Mouse (Mus musculus): ENCODE data around the gene Vmn1r58. TPM values are rescaled to one million over a fixed set of nuclear protein-coding genes. Genes with fewer than 3 reads are reported as not detected.

Gene Vmn1r58
- total and polyA plus RNA-seq, 3 experiments = not detected

DNA sequence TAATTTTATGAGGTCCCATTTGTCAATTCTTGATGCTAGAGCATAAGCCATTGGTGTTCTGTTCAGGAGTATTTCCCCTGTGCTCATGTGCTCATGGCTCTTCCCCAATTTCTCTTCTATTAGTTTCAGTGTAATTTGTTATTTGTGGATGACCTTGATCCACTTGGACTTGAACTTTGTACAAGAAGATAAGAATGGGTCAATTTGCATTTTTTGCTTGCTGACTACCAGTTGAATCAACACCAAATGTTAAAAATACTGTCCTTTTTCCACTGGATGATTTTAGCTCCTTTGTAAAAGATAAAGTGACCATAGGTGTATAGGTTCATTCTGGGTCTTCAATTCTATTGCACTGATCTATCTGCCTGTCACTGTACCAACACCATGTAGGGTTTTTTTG is 35.4 kb upstream of the Vmn1r58 start:
- Histone ChIP-seq H3K27me3 (ENCODE audit: control insufficient read depth in 1 of 2, insufficient read depth in 2 of 2, low read length in 2 of 2) (no peaks in the 10 kb centered on the region), H3K36me3 (ENCODE audit: control insufficient read depth in 1 of 2, insufficient read depth in 2 of 2, low read length in 2 of 2) (no peaks in the 10 kb centered on the region), H3K9ac (ENCODE audit: control insufficient read depth, low read depth, low read length, poor library complexity, severe bottlenecking) (no peak overlapping the region), H3K4me1 (ENCODE audit: control insufficient read depth in 1 of 2, insufficient read depth in 2 of 2, low read length in 2 of 2) (no peaks in the 10 kb centered on the region), H3K9me3 (replicated peaks; ENCODE audit: insufficient read depth, low read length) (no peaks in the 10 kb centered on the region), H3K4me3 (ENCODE audit: control insufficient read depth in 1 of 2, insufficient read depth in 1 of 2, low read depth in 2 of 2, low read length in 2 of 2) (no peak overlapping the region), H3K27ac (ENCODE audit: control insufficient read depth, low read depth, low read length) (no peak overlapping the region), H3K79me2 (ENCODE audit: control insufficient read depth, insufficient read depth, low read length, poor library complexity) (no peaks in the 10 kb centered on the region)
- no peak for TF ChIP-seq MYC (IDR thresholded peaks at IDR 0.05; ENCODE audit: low read depth, low read length)
- no peak for TF ChIP-seq CHD1 (IDR thresholded peaks at IDR 0.05; ENCODE audit: low read depth, low read length)
- no peak for TF ChIP-seq MAX (IDR thresholded peaks at IDR 0.05; ENCODE audit: low read length)
- TF ChIP-seq RAD21 (IDR thresholded peaks at IDR 0.05; ENCODE audit: low read depth, low read length) = no peak
- TF ChIP-seq GABPA (IDR thresholded peaks at IDR 0.05; ENCODE audit: low read depth, low read length) = no peak
- no peak for TF ChIP-seq GATA1 (IDR thresholded peaks at IDR 0.05; ENCODE audit: low read depth, low read length)
- TF ChIP-seq EP300 (IDR thresholded peaks at IDR 0.05; ENCODE audit: low read depth in 1 of 2, low read length in 2 of 2) = no peak
- DNase-seq (ENCODE audit: low read depth, low spot score) = no peak

DNA sequence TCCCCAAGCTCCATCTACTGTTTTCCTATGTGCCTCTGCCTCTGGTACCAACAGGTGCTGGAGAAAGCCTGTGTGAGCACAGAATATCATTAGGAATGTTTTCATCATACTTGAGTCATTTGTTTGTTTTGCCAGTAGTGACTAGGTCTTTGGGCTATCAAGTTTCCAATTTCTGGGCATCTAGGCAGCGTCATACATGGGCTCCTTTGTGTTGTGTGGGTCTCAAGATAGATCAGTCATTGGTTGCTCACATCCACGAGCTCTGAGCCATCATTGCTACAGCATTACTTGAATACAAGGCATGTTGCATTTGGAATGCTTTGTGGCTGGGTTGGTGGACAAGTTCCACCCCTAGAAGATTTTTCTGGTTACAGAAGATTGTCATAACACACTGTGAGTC is 7.0 kb downstream of the Vmn1r58 start:
- Histone ChIP-seq H3K4me1 (ENCODE audit: control insufficient read depth in 1 of 2, insufficient read depth in 2 of 2, low read length in 2 of 2) (no peaks in the 10 kb centered on the region), H3K9me3 (replicated peaks; ENCODE audit: insufficient read depth, low read length) (no peaks in the 10 kb centered on the region), H3K36me3 (ENCODE audit: control insufficient read depth in 1 of 2, insufficient read depth in 2 of 2, low read length in 2 of 2) (no peaks in the 10 kb centered on the region), H3K27me3 (ENCODE audit: control insufficient read depth in 1 of 2, insufficient read depth in 2 of 2, low read length in 2 of 2) (no peaks in the 10 kb centered on the region), H3K79me2 (ENCODE audit: control insufficient read depth, insufficient read depth, low read length, poor library complexity) (no peaks in the 10 kb centered on the region), H3K4me3 (ENCODE audit: control insufficient read depth in 1 of 2, insufficient read depth in 1 of 2, low read depth in 2 of 2, low read length in 2 of 2) (no peak overlapping the region), H3K27ac (ENCODE audit: control insufficient read depth, low read depth, low read length) (no peak overlapping the region), H3K9ac (ENCODE audit: control insufficient read depth, low read depth, low read length, poor library complexity, severe bottlenecking) (no peak overlapping the region)
- no peak for DNase-seq (ENCODE audit: low read depth, low spot score)
- TF ChIP-seq SIN3A (IDR thresholded peaks at IDR 0.05; ENCODE audit: low read length) (no peak), POLR2AphosphoS2 (IDR thresholded peaks at IDR 0.05; ENCODE audit: low read length) (no peak), MAFK (IDR thresholded peaks at IDR 0.05; ENCODE audit: borderline replicate concordance, low read depth, low read length) (no peak), POLR2AphosphoS5 (IDR thresholded peaks at IDR 0.05; ENCODE audit: borderline replicate concordance, low read depth, low read length) (no peak), ZNF384 (IDR thresholded peaks at IDR 0.05; ENCODE audit: low read depth, low read length) (no peak), MAZ (IDR thresholded peaks at IDR 0.05; ENCODE audit: low read depth, low read length) (no peak), MYC (IDR thresholded peaks at IDR 0.05; ENCODE audit: low read depth, low read length) (no peak), ETS1 (IDR thresholded peaks at IDR 0.05; ENCODE audit: low read depth, low read length) (no peak), TAL1 (IDR thresholded peaks at IDR 0.05; ENCODE audit: low read length) (no peak)

DNA sequence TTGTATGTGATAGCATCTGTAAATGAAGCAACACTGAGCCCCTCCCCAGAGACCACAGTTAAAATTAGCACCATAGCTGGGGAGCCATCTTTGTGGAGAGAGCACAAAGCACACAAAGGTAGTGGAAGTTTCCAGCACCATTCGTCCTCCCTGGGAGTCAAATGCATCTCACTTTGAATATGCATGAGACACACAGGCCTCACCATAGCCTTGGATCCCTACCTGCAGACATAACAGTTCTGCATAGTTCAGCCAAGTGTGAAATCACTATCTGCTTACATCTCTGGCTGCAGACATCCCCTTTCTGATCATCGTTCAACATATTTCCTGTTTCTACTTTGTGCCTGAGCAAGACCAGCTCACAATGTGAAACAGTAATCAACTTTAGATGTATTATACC is 46.5 kb downstream of the Vmn1r58 start:
- H3K36me3 ChIP-seq (ENCODE audit: control insufficient read depth in 1 of 2, insufficient read depth in 2 of 2, low read length in 2 of 2) = no peaks in the 10 kb centered on the region
- no peak for DNase-seq (ENCODE audit: low read depth, low spot score)
- H3K27me3 ChIP-seq (ENCODE audit: control insufficient read depth in 1 of 2, insufficient read depth in 2 of 2, low read length in 2 of 2) = no peaks in the 10 kb centered on the region
- H3K27ac ChIP-seq (ENCODE audit: control insufficient read depth, low read depth, low read length) = no peak overlapping the region
- no peaks in the 10 kb centered on the region for H3K4me1 ChIP-seq (ENCODE audit: control insufficient read depth in 1 of 2, insufficient read depth in 2 of 2, low read length in 2 of 2)
- no peak overlapping the region for H3K9ac ChIP-seq (ENCODE audit: control insufficient read depth, low read depth, low read length, poor library complexity, severe bottlenecking)
- no peak overlapping the region for H3K4me3 ChIP-seq (ENCODE audit: control insufficient read depth in 1 of 2, insufficient read depth in 1 of 2, low read depth in 2 of 2, low read length in 2 of 2)
- H3K9me3 ChIP-seq (replicated peaks; ENCODE audit: insufficient read depth, low read length) = no peaks in the 10 kb centered on the region
- H3K79me2 ChIP-seq (ENCODE audit: control insufficient read depth, insufficient read depth, low read length, poor library complexity) = no peaks in the 10 kb centered on the region
- TF ChIP-seq ELF1 (IDR thresholded peaks at IDR 0.05; ENCODE audit: low read depth, low read length) (no peak), USF2 (IDR thresholded peaks at IDR 0.05; ENCODE audit: borderline replicate concordance in 1 of 2, insufficient read depth in 1 of 2, low read depth in 1 of 2, low read length in 2 of 2) (no peak), POLR2A (IDR thresholded peaks at IDR 0.05; ENCODE audit: control insufficient read depth in 1 of 2, insufficient read depth in 1 of 2, low read depth in 1 of 2, low read length in 2 of 2, poor library complexity in 1 of 2) (no peak), NELFE (IDR thresholded peaks at IDR 0.05; ENCODE audit: low read depth, low read length) (no peak), UBTF (IDR thresholded peaks at IDR 0.05; ENCODE audit: borderline replicate concordance, insufficient read depth, low read depth, low read length) (no peak), BHLHE40 (IDR thresholded peaks at IDR 0.05; ENCODE audit: borderline replicate concordance, low read depth, low read length) (no peak), MAFK (IDR thresholded peaks at IDR 0.05; ENCODE audit: borderline replicate concordance, low read depth, low read length) (no peak), RAD21 (IDR thresholded peaks at IDR 0.05; ENCODE audit: low read depth, low read length) (no peak), JUND (IDR thresholded peaks at IDR 0.05; ENCODE audit: low read depth, low read length) (no peak), E2F4 (IDR thresholded peaks at IDR 0.05; ENCODE audit: borderline replicate concordance, low read depth, low read length) (no peak), MAX (IDR thresholded peaks at IDR 0.05; ENCODE audit: low read length) (no peak), ZNF384 (IDR thresholded peaks at IDR 0.05; ENCODE audit: low read depth, low read length) (no peak), USF1 (IDR thresholded peaks at IDR 0.05; ENCODE audit: low read depth, low read length) (no peak), MAZ (IDR thresholded peaks at IDR 0.05; ENCODE audit: low read depth, low read length) (no peak), SIN3A (IDR thresholded peaks at IDR 0.05; ENCODE audit: low read length) (no peak), MYB (IDR thresholded peaks at IDR 0.05; ENCODE audit: low read depth, low read length) (no peak), MEF2A (IDR thresholded peaks at IDR 0.05; ENCODE audit: extremely low read depth, insufficient replicate concordance, low read depth, low read length, poor library complexity, severe bottlenecking) (no peak), GABPA (IDR thresholded peaks at IDR 0.05; ENCODE audit: low read depth, low read length) (no peak)

Data from MEL (cell line).